In genomic region chr6:125481667-125482390, GRCm38 (mm10) we compare ENCODE assay signal across 7 mouse cellular contexts. TPM values are rescaled to one million over a fixed set of nuclear protein-coding genes. Genes with fewer than 3 reads are reported as not detected.
DNase-seq lines count a peak whose midpoint lies in the region; ATAC-seq and TF ChIP-seq lines count a peak whose summit lies in the region.

No protein-coding gene starts in this region.

- no peak overlapping the region for H3K4me3 ChIP-seq in heart, embryonic 12.5 days
- H3K4me3 ChIP-seq in limb, embryonic 15.5 days: no peak overlapping the region
- no peak overlapping the region for H3K4me3 ChIP-seq in small intestine, adult 2 months (ENCODE audit: low read depth, low read length)

- no peaks in the 10 kb centered on the region for H3K9me3 ChIP-seq in heart, embryonic 12.5 days (replicated peaks)
- H3K9me3 ChIP-seq in limb, embryonic 15.5 days: no peaks in the 10 kb centered on the region

- ATAC-seq in heart, embryonic 12.5 days (ENCODE audit: insufficient number of reproducible peaks, low FRiP score): peak; percentile 44
- ATAC-seq in limb, embryonic 15.5 days (ENCODE audit: insufficient number of reproducible peaks, low FRiP score, low TSS enrichment, low read depth): no peak

- H3K4me2 ChIP-seq in heart, embryonic 12.5 days: peak overlapping the region; percentile 16; the same call in 1 of the 2 replicates
- peak overlapping the region; percentile 25 for H3K4me2 ChIP-seq in limb, embryonic 15.5 days

- H3K27me3 ChIP-seq in heart, embryonic 12.5 days (replicated peaks): peaks cover 24% of the 10 kb centered on the region
- no peaks in the 10 kb centered on the region for H3K27me3 ChIP-seq in limb, embryonic 15.5 days
- no peaks in the 10 kb centered on the region for H3K27me3 ChIP-seq in small intestine, adult 2 months (ENCODE audit: control insufficient read depth, insufficient read depth, low read length)

- 42% methylated on average over 7 of the region's 7 CpGs for WGBS in heart, embryonic 12.5 days
- 33% methylated on average over 7 of the region's 7 CpGs for WGBS in limb, embryonic 15.5 days
- 66% methylated on average over 7 of the region's 7 CpGs for WGBS in small intestine, adult 2 months

- H3K4me1 ChIP-seq in heart, embryonic 12.5 days (replicated peaks): peaks cover 66% of the 10 kb centered on the region
- peaks cover 86% of the 10 kb centered on the region for H3K4me1 ChIP-seq in limb, embryonic 15.5 days
- H3K4me1 ChIP-seq in small intestine, adult 2 months (ENCODE audit: control insufficient read depth, insufficient read depth, insufficient read length, low read length): peaks cover 36% of the 10 kb centered on the region; the same call in 1 of the 2 replicates

- no peak for TF ChIP-seq CTCF in small intestine, adult 2 months (IDR thresholded peaks at IDR 0.05; ENCODE audit: extremely low read depth, insufficient read length, insufficient replicate concordance, low read depth, low read length)

- no peaks in the 10 kb centered on the region for H3K36me3 ChIP-seq in heart, embryonic 12.5 days
- no peaks in the 10 kb centered on the region for H3K36me3 ChIP-seq in limb, embryonic 15.5 days
- H3K36me3 ChIP-seq in small intestine, adult 2 months (ENCODE audit: control insufficient read depth, insufficient read depth, low read length): no peaks in the 10 kb centered on the region

- H3K9ac ChIP-seq in heart, embryonic 12.5 days: no peak overlapping the region
- H3K9ac ChIP-seq in limb, embryonic 15.5 days: no peak overlapping the region

- peak overlapping the region; percentile 73 for H3K27ac ChIP-seq in heart, embryonic 12.5 days (ENCODE audit: poor library complexity, severe bottlenecking)
- H3K27ac ChIP-seq in limb, embryonic 15.5 days: peak overlapping the region; percentile 88
- H3K27ac ChIP-seq in small intestine, adult 2 months (ENCODE audit: insufficient read depth, low read depth, low read length): peak overlapping the region; percentile 36

- peak; percentile 91 for DNase-seq in 3T3-L1 (ENCODE audit: low read depth, low spot score)
- peak; percentile 78 for DNase-seq in CD4-positive helper T cell, adult 2 months (ENCODE audit: low read depth, low spot score)
- no peak for DNase-seq in gastrocnemius, adult 18-20 months (ENCODE audit: low spot score)
- DNase-seq in urinary bladder, postnatal 14 days (ENCODE audit: low spot score): no peak

- no peak for TF ChIP-seq POLR2A in small intestine, adult 2 months (IDR thresholded peaks at IDR 0.05; ENCODE audit: low read depth, low read length)

RNA-seq across cellular contexts. Expression of gene Cd9, which starts 12.8 kb away (rescaled TPM):
- polyA plus RNA-seq in heart, embryonic 12.5 days (2016; fragmentation: Nextera tagmentation; extraction: Ambion mirVana): 73.5 and 73.6 TPM in 2 replicates
- polyA plus RNA-seq in limb, embryonic 15.5 days (2015; fragmentation: Nextera tagmentation; extraction: Ambion mirVana): 490 and 511 TPM in 2 replicates
- polyA plus RNA-seq in small intestine, adult 2 months (2012; rRNA removed): 46.5 and 53.3 TPM in 2 replicates
- 10 to 100 TPM; 18.2 to 26.0 TPM for total RNA-seq in gastrocnemius, adult 18-20 months (2021)

Comparison
In these comparisons a context has a peak if more than half of its experiments do, and no peak if none do; other contexts are left out.
1. DNase-seq: peak in 3T3-L1 (single experiment) and CD4-positive helper T cell, adult 2 months (single experiment); none in gastrocnemius, adult 18-20 months (single experiment) and urinary bladder, postnatal 14 days (single experiment).
2. H3K27ac ChIP-seq: peak in every context shown above with its lines; median percentile 88 in limb, embryonic 15.5 days; 73 in heart, embryonic 12.5 days; 36 in small intestine, adult 2 months.